Mouse (Mus musculus) heart, adult 11 months (tissue): ENCODE results near the gene Strn4.

Experiments
- DNase-seq: peaks from one replicate; pipeline ENCODE4 v3.0.0; 2022

Gene Strn4

GRCm38 (mm10) chr7:16841561-16842560 is 26.2 kb downstream of the Strn4 start:
- DNase-seq = peak; percentile 96

DNA sequence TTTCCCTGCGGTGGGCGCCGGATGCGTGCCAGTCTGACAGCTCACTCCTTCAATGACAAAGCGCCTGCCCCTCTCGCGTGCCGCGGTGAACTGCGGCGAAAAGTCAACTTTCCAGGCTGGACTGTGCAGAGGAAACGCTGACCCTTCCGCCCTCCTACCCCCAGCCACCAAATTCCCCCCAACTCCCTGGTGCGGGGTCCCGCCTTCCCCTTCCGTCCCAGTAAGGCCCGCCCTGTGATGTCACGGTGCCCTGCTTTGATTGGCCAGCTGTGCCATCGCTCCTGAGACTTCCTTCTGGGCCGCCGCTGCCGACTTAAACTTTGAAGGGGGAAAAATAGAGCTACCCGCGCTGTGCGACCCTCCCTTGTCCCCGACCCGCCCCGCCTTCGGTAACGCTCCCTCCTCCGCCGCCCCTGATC is 27.0 kb downstream of the Strn4 start, which contains the start of gene Prkd2:
Gene Prkd2 (plus strand): TSS at position 258 of the 419 bp plus-strand sequence.
- DNase-seq = peak; percentile 100

GRCm38 (mm10) chr7:16843441-16844171 is 27.9 kb downstream of the Strn4 start:
- peak; percentile 98 for DNase-seq

GRCm38 (mm10) chr7:16844696-16845071 is 29.0 kb downstream of the Strn4 start:
- peak; percentile 98 for DNase-seq

DNA sequence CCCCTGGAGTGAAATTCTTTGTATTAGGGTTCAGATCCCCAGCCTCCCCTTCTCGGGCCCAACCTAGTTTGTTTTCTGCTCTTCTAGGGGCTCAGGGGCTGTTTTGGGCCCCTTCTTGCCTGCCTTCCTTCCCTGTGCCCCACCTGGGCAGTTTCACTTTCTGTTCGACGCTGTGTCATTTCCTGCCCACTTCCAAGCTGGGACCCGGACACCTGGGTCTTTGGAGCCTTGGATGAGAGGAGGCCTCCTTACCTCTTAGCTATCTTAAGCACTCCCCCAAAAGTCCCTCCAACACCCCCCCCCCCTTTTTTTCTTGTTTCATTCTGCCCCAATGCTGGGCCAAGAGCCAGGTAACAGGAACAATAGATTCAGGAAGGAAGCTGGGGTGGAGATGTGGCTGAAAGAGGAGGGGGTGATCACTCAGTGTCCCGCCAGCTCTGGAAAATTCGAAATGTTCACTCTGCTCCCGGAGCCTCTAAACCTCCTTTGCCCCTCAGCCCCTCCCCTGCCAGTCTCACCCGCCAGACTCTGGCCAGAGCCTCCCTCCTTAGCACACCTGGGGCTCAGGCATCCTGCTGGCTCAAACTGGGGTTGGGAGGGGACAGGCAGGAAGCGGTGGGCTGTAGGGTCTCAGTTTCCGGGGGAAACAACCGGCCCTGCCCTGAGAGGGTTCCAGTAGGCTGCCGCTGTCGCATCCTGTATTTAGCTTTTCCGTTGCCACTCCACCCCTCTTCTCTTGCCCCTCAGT is 29.6 kb downstream of the Strn4 start:
- DNase-seq = peak; percentile 99

DNA sequence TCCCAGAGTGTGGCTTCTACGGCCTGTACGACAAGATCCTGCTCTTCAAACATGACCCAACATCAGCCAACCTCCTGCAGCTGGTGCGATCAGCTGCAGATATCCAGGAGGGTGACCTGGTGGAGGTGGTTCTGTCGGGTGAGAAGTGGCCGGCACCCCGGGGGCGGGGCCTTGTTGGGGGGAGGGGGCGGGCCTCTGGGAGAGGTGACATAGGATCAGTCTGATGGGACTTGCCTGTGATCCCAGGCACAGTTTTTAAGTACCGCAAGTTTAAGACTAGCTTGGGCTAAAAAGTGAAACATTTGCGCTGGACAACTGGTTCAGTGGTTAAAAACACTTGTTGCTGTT is 30.1 kb downstream of the Strn4 start:
- no peak for DNase-seq

GRCm38 (mm10) chr7:16846775-16847174 is 31.1 kb downstream of the Strn4 start:
- no peak for DNase-seq

DNA sequence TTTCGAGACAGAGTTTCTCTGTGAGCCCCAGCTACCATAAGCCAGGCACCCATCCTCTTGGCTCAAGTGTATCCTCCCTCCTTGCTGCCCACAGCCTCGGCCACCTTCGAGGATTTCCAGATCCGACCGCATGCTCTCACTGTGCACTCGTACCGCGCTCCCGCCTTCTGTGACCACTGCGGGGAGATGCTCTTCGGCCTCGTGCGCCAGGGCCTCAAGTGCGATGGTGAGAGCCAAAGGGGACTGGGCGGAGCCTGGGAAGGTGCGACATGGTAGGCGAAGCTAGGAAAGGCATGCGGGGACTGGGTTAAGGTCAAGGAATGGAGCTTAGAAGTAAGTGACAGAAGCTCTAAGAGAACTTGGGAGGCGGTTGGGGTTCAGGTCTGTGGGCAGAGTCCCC is 31.8 kb downstream of the Strn4 start:
- peak; percentile 90 for DNase-seq

DNA sequence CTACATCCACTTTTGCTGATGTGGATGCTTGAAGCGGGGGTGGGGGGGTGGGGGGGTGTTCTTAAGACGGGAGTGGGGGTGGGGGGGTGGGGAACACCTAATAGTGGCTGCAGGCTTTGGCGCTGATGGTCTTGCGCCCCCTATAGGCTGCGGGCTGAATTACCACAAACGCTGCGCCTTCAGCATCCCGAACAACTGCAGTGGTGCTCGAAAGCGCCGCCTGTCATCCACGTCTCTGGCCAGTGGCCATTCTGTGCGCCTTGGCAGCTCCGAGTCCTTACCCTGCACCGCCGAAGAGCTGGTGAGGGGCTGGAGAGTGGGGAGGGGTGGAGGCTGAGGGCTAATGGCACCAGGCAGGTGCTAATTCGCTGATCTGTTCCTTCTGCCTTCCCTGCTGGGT is 32.9 kb downstream of the Strn4 start:
- peak; percentile 94 for DNase-seq

- DNase-seq = no peak
Observed at GRCm38 (mm10) chr7:16851636-16852035, 35.9 kb downstream of the Strn4 start.

- DNase-seq = peak; percentile 96
Observed at GRCm38 (mm10) chr7:16853302-16853831, 37.7 kb downstream of the Strn4 start.

DNA sequence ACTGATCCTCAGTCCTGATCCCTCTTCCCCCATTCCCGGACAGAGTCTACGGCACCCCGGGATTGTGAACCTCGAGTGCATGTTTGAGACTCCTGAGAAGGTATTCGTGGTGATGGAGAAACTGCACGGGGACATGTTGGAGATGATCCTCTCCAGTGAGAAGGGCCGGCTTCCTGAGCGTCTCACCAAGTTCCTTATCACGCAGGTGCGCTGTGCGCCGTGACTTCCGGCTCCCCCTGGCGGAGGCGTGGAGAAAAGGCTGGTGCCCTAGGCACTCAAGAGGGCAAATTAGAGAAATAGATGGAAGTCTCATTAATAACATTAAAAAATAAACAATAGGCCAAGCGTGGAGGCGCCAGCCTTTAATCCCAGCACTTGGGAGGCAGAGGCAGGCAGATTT is 42.6 kb downstream of the Strn4 start:
- no peak for DNase-seq

DNA sequence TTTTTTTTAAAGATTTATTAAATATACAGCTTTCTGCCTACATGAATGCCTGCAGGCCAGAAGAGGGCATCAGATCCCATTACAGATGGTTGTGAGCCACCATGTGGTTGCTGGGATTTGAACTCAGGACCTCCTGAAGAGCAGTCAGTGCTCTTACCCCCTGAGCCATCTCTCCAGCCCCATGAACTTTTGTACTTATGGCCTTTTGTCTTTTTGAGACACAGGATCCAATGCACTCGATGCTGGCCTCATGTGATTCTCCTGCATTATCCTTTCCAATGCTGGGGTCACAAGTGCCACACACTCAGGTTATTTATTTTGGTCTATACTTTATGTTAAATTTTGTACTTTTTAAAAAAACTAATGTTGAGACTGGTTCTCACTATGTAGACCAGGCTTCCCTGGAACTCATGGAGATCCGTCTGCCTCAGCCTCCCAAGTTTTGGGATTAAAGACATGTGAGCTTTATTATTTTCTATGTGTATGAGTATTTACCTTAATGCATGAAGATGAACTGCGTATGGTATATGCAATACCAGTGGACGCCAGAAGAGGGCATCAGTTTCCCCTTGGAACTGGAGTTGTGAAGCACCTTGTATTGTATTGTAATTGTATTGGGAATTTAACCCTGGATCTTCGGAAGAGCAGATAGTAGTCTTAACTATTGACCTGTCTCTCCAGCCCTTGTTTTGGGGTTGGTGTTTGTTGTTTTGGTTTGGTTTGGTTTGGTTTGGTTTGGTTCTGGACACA is 44.4 kb downstream of the Strn4 start:
- DNase-seq = no peak

GRCm38 (mm10) chr7:16867488-16867887 is 51.8 kb downstream of the Strn4 start:
- DNase-seq = no peak

DNA sequence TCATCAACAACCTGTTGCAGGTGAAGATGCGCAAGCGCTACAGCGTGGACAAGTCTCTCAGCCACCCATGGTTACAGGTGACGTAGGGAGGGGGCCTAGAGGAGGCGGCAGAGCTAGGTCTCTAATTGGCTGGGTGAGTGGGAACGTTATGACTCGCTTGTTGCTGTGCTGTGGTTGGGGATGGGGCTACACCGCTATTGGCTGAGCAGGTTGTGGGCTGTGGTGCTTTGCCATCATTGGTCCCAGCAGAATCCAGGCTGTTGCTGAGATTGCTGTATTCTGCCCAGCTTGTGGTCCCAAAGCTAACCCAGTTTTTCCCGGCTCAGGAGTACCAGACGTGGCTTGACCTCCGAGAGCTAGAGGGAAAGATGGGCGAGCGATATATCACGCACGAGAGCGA is 53.8 kb downstream of the Strn4 start:
- no peak for DNase-seq

GRCm38 (mm10) chr7:16871600-16871999 is 55.9 kb downstream of the Strn4 start:
- DNase-seq = no peak

GRCm38 (mm10) chr7:16872478-16872877 is 56.8 kb downstream of the Strn4 start:
- DNase-seq = peak; percentile 92

GRCm38 (mm10) chr7:16873392-16873791 is 57.7 kb downstream of the Strn4 start:
- no peak for DNase-seq

GRCm38 (mm10) chr7:16874190-16874589 is 58.5 kb downstream of the Strn4 start:
- DNase-seq = peak; percentile 97

- peak; percentile 100 for DNase-seq
Observed at GRCm38 (mm10) chr7:16874756-16875309, 59.1 kb downstream of the Strn4 start.

DNA sequence AGATGAGACGGTGACA is 59.4 kb downstream of the Strn4 start, which contains the start of gene Dact3:
Gene Dact3 (plus strand): TSS at position 8 of the 16 bp plus-strand sequence.
- DNase-seq = no peak

DNA sequence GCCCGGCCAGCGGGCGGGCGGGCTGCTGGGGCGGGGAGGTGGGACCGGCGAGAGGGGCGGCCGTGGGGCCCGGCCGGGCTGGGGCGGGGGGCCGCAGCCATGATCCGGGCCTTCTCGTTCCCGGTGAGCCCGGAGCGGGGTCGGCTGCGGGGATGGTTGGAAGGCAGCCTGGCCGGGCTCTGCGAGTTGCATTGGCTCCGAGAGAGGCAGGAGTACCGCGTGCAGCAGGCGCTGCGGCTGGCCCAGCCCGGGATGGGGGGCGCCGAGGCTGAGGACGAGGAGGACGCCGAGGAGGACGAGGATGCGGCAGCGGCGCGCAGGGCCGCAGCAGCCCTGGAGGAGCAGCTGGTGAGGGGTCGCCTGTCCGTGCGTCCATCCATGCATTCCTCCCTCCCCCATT is 59.6 kb downstream of the Strn4 start:
- DNase-seq = no peak

GRCm38 (mm10) chr7:16876006-16876405 is 60.3 kb downstream of the Strn4 start:
- DNase-seq = no peak
